11 mouse cellular contexts compared by ENCODE assay signal in the genomic region with DNA sequence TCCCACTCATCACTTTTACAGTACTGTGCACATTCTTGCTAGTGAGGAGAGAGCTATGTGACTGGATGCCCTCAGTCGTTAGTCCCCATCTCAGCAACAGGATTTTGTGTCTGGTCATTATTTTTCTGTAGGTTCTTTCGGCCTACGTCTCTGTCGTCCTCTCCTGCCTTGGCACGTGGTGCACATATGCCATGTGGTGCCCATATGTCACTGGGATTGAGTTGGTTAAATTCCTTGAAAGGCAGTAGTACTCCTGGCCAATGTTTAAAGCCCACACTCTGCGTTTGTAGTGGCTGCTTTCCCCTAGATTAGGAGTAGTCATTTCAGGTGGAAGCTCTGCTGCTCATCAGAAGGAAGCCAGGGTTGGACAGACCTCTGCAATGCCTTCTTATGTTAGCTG.
"Had no signal": no experiment of that assay in that cellular context is flagged by ENCODE, and none has a peak within 500 bp of the region (broad histone marks: within the 10 kb centered on the region; RNA-seq: fewer than 3 reads in every experiment).

No protein-coding gene starts in this region.

- ATAC-seq: lung, postnatal 0 days; midbrain, embryonic 15.5 days had no signal

- H3K27ac ChIP-seq: liver, embryonic 15.5 days; midbrain, embryonic 15.5 days; neural tube, embryonic 12.5 days had no signal

- H3K4me3 ChIP-seq: layer of hippocampus, adult 2 months; liver, embryonic 15.5 days; midbrain, embryonic 15.5 days; neural tube, embryonic 12.5 days had no signal

- DNase-seq: kidney, postnatal 10 days; kidney, postnatal 4 days; lung, adult 2 months; lung, postnatal 36 days; thymus, adult 18-20 months; thymus, postnatal 14 days had no signal
